Comparison of ENCODE assay signal across 13 mouse cellular contexts in the genomic region with DNA sequence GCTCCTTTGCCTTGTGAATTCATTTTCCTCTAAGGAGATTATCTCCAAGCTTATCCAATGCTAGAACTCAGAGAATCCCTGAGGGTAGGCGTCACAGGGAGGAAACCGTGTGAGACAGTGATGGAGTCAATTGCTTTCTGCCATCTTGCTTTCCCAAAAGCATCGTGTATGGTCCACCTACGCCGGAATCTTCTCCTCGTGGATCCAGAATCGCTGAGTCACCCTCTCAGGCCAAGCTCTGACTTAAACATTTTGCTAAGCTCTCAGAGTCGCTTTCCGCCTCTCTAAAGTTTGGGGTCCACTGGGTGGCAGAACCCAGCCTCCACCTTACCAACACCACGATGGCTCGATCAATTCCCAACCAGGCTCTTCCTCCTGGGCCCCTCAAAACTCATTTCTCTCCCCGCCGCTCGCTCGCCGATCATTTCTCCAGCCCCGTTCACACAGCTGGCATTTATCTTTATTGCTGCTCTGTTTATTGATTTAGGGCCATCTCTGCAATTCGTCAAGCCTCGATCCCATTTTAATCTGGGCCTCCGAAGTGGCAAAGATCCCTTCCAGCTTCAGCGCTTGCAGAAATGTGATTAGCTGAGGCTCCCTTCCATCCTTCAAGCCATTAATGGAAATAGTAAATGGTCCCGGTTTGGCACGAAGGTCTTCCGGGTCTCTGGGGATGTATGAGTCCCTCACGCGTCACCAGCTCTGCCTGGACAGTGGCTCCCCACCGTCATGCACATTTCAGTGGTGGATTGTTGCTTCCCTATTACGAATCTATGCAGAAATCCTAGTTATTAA. TPM values are rescaled to one million over a fixed set of nuclear protein-coding genes. Genes with fewer than 3 reads are reported as not detected.
A peak's percentile ranks its signal among the peaks of the same experiment; 100 is the strongest.
DNase-seq lines count a peak whose midpoint lies in the region; ATAC-seq and TF ChIP-seq lines count a peak whose summit lies in the region.
"Had no signal": no experiment of that assay in that cellular context is flagged by ENCODE, and none has a peak within 500 bp of the region (broad histone marks: within the 10 kb centered on the region; RNA-seq: fewer than 3 reads in every experiment).

No protein-coding gene starts in this region.

- H3K27me3 ChIP-seq in hindbrain, embryonic 13.5 days, result no peaks in the 10 kb centered on the region; the same call in 1 of the 2 replicates
- H3K27me3 ChIP-seq in hindbrain, embryonic 16.5 days (replicated peaks; ENCODE audit: control insufficient read depth, insufficient read depth, low read length), result no peaks in the 10 kb centered on the region
- H3K27me3 ChIP-seq in embryonic facial prominence, embryonic 10.5 days (replicated peaks; ENCODE audit: low read depth, poor library complexity, severe bottlenecking), result peaks cover 21% of the 10 kb centered on the region
- H3K27me3 ChIP-seq in neural tube, embryonic 12.5 days (replicated peaks), result no peaks in the 10 kb centered on the region
- peaks cover 19% of the 10 kb centered on the region; the same call in 1 of the 2 replicates for H3K27me3 ChIP-seq in kidney, embryonic 16.5 days (ENCODE audit: insufficient read depth, low read length)

- DNase-seq in ES-E14 (ENCODE audit: low read depth, low spot score), result no peak
- peak; percentile 7 for DNase-seq in embryonic facial prominence, embryonic 10.5 days (ENCODE audit: low spot score)
- DNase-seq in layer of hippocampus, postnatal 25 days (ENCODE audit: extremely low spot score in 1 of 2, low spot score in 1 of 2), result no peak
- DNase-seq: adrenal gland, postnatal 36 days; cerebellum, adult 11 months; embryo, embryonic 11 days; kidney, postnatal 10 days; liver had no signal

- in situ Hi-C loops in ES-E14 (cut with MboI; ENCODE audit: low sequenced_read_pairs in 2 of 2, unreplicated experiment in 2 of 2), result no loop called here

- H3K4me2 ChIP-seq in hindbrain, embryonic 13.5 days, result 0 out of 2 replicates have a peak overlapping the region, but pooled peaks have one; percentile 1
- no peak overlapping the region for H3K4me2 ChIP-seq in hindbrain, embryonic 16.5 days (ENCODE audit: low read length)
- 0 out of 2 replicates have a peak overlapping the region, but pooled peaks have one; percentile 9 for H3K4me2 ChIP-seq in neural tube, embryonic 12.5 days (replicated peaks)
- no peak overlapping the region for H3K4me2 ChIP-seq in kidney, embryonic 16.5 days (replicated peaks; ENCODE audit: low read depth, low read length)

- peak overlapping the region; percentile 89; the same call in 1 of the 2 replicates for H3K27ac ChIP-seq in hindbrain, embryonic 13.5 days
- H3K27ac ChIP-seq in hindbrain, embryonic 16.5 days (ENCODE audit: low read depth, low read length), result no peak overlapping the region
- no peak overlapping the region for H3K27ac ChIP-seq in ES-E14 (ENCODE audit: insufficient read depth, low read depth, low read length, poor library complexity, severe bottlenecking)
- H3K27ac ChIP-seq in embryonic facial prominence, embryonic 10.5 days (replicated peaks), result no peak overlapping the region
- no peak overlapping the region for H3K27ac ChIP-seq in neural tube, embryonic 12.5 days
- H3K27ac ChIP-seq in kidney, embryonic 16.5 days (ENCODE audit: low read length), result no peak overlapping the region

- ATAC-seq in hindbrain, embryonic 13.5 days (ENCODE audit: low FRiP score), result no peak
- ATAC-seq in hindbrain, embryonic 16.5 days, result no peak
- no peak for ATAC-seq in neural tube, embryonic 12.5 days (ENCODE audit: low FRiP score, low read depth)
- no peak for ATAC-seq in kidney, embryonic 16.5 days (ENCODE audit: low FRiP score, low TSS enrichment)

- H3K36me3 ChIP-seq in hindbrain, embryonic 13.5 days, result no peaks in the 10 kb centered on the region
- no peaks in the 10 kb centered on the region for H3K36me3 ChIP-seq in hindbrain, embryonic 16.5 days (ENCODE audit: control insufficient read depth, insufficient read depth, low read length)
- no peaks in the 10 kb centered on the region for H3K36me3 ChIP-seq in ES-E14 (ENCODE audit: control insufficient read depth, insufficient read depth, low read length, poor library complexity, severe bottlenecking)
- no peaks in the 10 kb centered on the region for H3K36me3 ChIP-seq in embryonic facial prominence, embryonic 10.5 days (replicated peaks)
- H3K36me3 ChIP-seq in neural tube, embryonic 12.5 days, result no peaks in the 10 kb centered on the region
- no peaks in the 10 kb centered on the region for H3K36me3 ChIP-seq in kidney, embryonic 16.5 days (ENCODE audit: insufficient read depth, low read length)

- H3K4me1 ChIP-seq in hindbrain, embryonic 13.5 days (replicated peaks), result peaks cover 60% of the 10 kb centered on the region
- H3K4me1 ChIP-seq in hindbrain, embryonic 16.5 days (ENCODE audit: control insufficient read depth, insufficient read depth, low read depth, low read length), result peaks cover 10% of the 10 kb centered on the region
- H3K4me1 ChIP-seq in ES-E14 (ENCODE audit: control insufficient read depth in 2 of 2, insufficient read depth in 2 of 2, low read length in 2 of 2, poor library complexity in 1 of 2), result peaks cover 0 to 10% of the 10 kb centered on the region in 2 experiments; a peak in 2 of 4 replicates
- peaks cover 12% of the 10 kb centered on the region for H3K4me1 ChIP-seq in embryonic facial prominence, embryonic 10.5 days
- peaks cover 16% of the 10 kb centered on the region for H3K4me1 ChIP-seq in neural tube, embryonic 12.5 days
- H3K4me1 ChIP-seq in kidney, embryonic 16.5 days (ENCODE audit: insufficient read depth, low read length), result no peaks in the 10 kb centered on the region

- H3K9me3 ChIP-seq in hindbrain, embryonic 13.5 days, result no peaks in the 10 kb centered on the region
- H3K9me3 ChIP-seq in hindbrain, embryonic 16.5 days (ENCODE audit: control insufficient read depth, low read length), result no peaks in the 10 kb centered on the region
- H3K9me3 ChIP-seq in ES-E14 (ENCODE audit: control insufficient read depth, insufficient read depth, low read depth, low read length), result no peaks in the 10 kb centered on the region
- no peaks in the 10 kb centered on the region for H3K9me3 ChIP-seq in embryonic facial prominence, embryonic 10.5 days
- no peaks in the 10 kb centered on the region for H3K9me3 ChIP-seq in neural tube, embryonic 12.5 days
- H3K9me3 ChIP-seq in kidney, embryonic 16.5 days (ENCODE audit: low read length), result no peaks in the 10 kb centered on the region

- no peak overlapping the region for H3K4me3 ChIP-seq in hindbrain, embryonic 13.5 days
- no peak overlapping the region for H3K4me3 ChIP-seq in hindbrain, embryonic 16.5 days (ENCODE audit: low read length)
- no peak overlapping the region for H3K4me3 ChIP-seq in ES-E14 (ENCODE audit: insufficient read depth in 1 of 2, low read depth in 1 of 2, low read length in 2 of 2, poor library complexity in 1 of 2, severe bottlenecking in 1 of 2)
- H3K4me3 ChIP-seq in embryonic facial prominence, embryonic 10.5 days, result no peak overlapping the region
- H3K4me3 ChIP-seq in neural tube, embryonic 12.5 days, result no peak overlapping the region
- no peak overlapping the region for H3K4me3 ChIP-seq in kidney, embryonic 16.5 days (ENCODE audit: low read length)
- H3K4me3 ChIP-seq: myocyte had no signal

- WGBS in hindbrain, embryonic 13.5 days, result 59% methylated on average over 28 of the region's 28 CpGs
- WGBS in hindbrain, embryonic 16.5 days, result 61% methylated on average over 28 of the region's 28 CpGs
- 83% methylated on average over 28 of the region's 28 CpGs for WGBS in embryonic facial prominence, embryonic 10.5 days
- 56% methylated on average over 28 of the region's 28 CpGs for WGBS in neural tube, embryonic 12.5 days
- 54% methylated on average over 28 of the region's 28 CpGs for WGBS in kidney, embryonic 16.5 days

- no peak overlapping the region for H3K9ac ChIP-seq in hindbrain, embryonic 13.5 days
- H3K9ac ChIP-seq in hindbrain, embryonic 16.5 days (ENCODE audit: low read depth, low read length), result no peak overlapping the region
- H3K9ac ChIP-seq in ES-E14 (ENCODE audit: insufficient read depth, low read depth, low read length, poor library complexity, severe bottlenecking), result 0 out of 2 replicates have a peak overlapping the region, but pooled peaks have one; percentile 8
- H3K9ac ChIP-seq in neural tube, embryonic 12.5 days, result no peak overlapping the region
- no peak overlapping the region for H3K9ac ChIP-seq in kidney, embryonic 16.5 days (replicated peaks; ENCODE audit: low read length)

TF ChIP-seq in ES-E14, 5 proteins besides CTCF, POLR2A, EP300 and RAD21:
- TF ChIP-seq ZNF384 (IDR thresholded peaks at IDR 0.05; ENCODE audit: low read depth, low read length) (no peak), MAFK (IDR thresholded peaks at IDR 0.05; ENCODE audit: insufficient read depth, low read depth, low read length) (peak; percentile 47; the same call in 1 of the 2 replicates)

RNA-seq across cellular contexts. Expression of gene Alg2, which starts 38.4 kb away (rescaled TPM):
- polyA plus RNA-seq in hindbrain, embryonic 13.5 days (2015; fragmentation: Nextera tagmentation; extraction: Ambion mirVana), result 299 and 310 TPM in 2 replicates
- 347 and 352 TPM in 2 replicates for polyA plus RNA-seq in hindbrain, embryonic 16.5 days (2015; fragmentation: Nextera tagmentation; extraction: Ambion mirVana)
- total RNA-seq in ES-E14 (2012; rRNA removed), result 21.8 and 26.6 TPM in 2 replicates
- 83.3 TPM in 2 replicates for polyA plus RNA-seq in embryonic facial prominence, embryonic 10.5 days (2016; fragmentation: Nextera tagmentation; extraction: Ambion mirVana)
- polyA plus RNA-seq in neural tube, embryonic 12.5 days (2016; fragmentation: Nextera tagmentation; extraction: Ambion mirVana), result 194 and 198 TPM in 2 replicates
- 100 to 1,000 TPM; 142 to 143 TPM for total RNA-seq in layer of hippocampus, postnatal 25 days (2021)
- polyA plus RNA-seq in kidney, embryonic 16.5 days (2015; fragmentation: Nextera tagmentation; extraction: Ambion mirVana), result 72.9 and 74.1 TPM in 2 replicates

RNA-seq across cellular contexts. Expression of gene Sec61b, which starts 38.7 kb away (rescaled TPM):
- polyA plus RNA-seq in hindbrain, embryonic 13.5 days (2015; fragmentation: Nextera tagmentation; extraction: Ambion mirVana), result 296 and 305 TPM in 2 replicates
- 233 and 244 TPM in 2 replicates for polyA plus RNA-seq in hindbrain, embryonic 16.5 days (2015; fragmentation: Nextera tagmentation; extraction: Ambion mirVana)
- 317 and 434 TPM in 2 replicates for total RNA-seq in ES-E14 (2012; rRNA removed)
- polyA plus RNA-seq in embryonic facial prominence, embryonic 10.5 days (2016; fragmentation: Nextera tagmentation; extraction: Ambion mirVana), result 377 and 391 TPM in 2 replicates
- polyA plus RNA-seq in neural tube, embryonic 12.5 days (2016; fragmentation: Nextera tagmentation; extraction: Ambion mirVana), result 313 and 318 TPM in 2 replicates
- total RNA-seq in layer of hippocampus, postnatal 25 days (2021), result 10 to 100 TPM; 48.0 to 56.8 TPM
- 372 and 388 TPM in 2 replicates for polyA plus RNA-seq in kidney, embryonic 16.5 days (2015; fragmentation: Nextera tagmentation; extraction: Ambion mirVana)

Comparison
In these comparisons a context has a peak if more than half of its experiments do, and no peak if none do; other contexts are left out.
1. H3K4me2 ChIP-seq: peak in hindbrain, embryonic 13.5 days (single experiment) and neural tube, embryonic 12.5 days (single experiment); none in hindbrain, embryonic 16.5 days (single experiment) and kidney, embryonic 16.5 days (single experiment).